Mouse (Mus musculus): ENCODE results near the gene Arhgap17.

The Arhgap17 gene

DNA sequence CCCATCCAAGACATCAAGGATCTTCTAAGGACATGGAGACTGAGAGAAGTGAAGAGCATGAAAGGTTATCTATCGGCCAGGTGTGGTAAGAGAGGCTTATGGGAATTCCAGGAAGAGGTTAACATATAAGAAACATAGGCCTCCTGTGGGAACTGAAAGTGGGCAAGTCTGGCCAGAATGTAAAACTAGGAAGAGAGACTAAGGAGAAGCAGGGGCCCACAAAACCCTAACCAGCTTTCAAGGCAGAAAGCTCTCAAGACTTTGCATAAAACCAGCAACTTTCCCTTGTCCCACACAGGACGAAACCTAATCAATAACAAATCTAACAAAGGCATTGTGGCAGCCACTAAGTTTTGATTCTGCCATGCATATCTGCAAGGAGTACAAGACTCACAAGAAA, 1.5 kb downstream of the Arhgap17 start:
- DNase-seq, result no peak

DNA sequence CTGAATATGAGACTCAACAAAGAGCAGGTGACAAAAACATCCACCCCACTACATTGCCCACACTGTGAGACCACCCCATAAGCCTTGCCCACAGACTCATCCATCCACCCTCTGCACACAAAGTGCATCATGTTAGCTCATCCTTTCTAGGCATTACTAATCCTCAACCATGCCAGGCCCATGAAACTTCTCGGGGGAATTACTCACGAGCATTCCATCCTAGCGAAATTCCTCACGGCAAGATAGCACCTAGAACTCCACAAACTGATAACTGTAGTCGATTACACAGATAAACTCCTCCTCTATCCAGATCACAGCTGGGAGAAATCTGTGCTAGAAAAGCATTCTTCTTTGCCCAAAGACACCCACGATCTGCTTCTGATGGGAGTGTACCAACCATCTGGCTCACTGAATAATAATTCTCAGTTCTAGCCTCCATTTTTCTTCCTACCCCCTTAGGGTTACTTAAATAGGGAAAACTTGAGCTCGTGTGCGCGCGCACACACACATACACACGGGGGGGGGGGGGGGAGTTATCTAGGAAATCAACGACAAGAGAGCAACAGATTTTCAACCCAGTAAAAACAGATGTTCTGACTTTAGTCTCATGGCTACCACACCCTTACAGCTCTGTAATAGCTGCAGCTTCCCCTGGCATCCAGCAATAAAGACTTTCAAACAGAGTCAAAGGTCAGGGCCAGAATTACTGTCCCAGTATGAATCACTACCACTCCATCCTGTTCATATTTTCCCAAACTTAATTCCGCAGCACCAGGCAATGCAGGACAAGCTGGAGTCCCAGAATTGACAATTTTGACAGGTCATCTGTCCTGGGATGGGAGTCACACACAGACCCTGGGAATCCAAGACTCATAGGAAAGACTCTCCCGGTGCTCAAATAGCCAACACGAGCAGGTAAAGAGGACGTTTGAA, 2.2 kb downstream of the Arhgap17 start:
- no peak for DNase-seq

DNA sequence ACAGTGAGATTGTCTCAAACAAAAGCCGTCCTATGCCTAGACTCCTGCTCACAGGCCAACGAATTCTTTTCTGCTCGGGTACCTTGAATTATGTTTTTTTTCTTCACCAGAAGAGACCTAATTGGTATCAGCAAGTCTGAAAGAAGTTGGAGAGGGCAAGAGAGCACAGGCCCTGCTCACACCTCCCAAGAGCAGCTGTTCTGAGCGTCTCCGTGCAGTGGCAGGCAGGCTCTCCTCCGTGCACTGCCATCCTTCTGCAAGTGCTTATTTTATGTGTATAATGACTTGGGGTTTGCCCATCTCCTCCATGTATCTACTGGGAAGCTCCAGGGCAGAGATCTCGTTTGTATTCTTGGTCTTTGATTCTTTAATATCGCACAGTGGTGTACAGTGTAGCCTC, 2.9 kb downstream of the Arhgap17 start:
- DNase-seq, result no peak

DNA sequence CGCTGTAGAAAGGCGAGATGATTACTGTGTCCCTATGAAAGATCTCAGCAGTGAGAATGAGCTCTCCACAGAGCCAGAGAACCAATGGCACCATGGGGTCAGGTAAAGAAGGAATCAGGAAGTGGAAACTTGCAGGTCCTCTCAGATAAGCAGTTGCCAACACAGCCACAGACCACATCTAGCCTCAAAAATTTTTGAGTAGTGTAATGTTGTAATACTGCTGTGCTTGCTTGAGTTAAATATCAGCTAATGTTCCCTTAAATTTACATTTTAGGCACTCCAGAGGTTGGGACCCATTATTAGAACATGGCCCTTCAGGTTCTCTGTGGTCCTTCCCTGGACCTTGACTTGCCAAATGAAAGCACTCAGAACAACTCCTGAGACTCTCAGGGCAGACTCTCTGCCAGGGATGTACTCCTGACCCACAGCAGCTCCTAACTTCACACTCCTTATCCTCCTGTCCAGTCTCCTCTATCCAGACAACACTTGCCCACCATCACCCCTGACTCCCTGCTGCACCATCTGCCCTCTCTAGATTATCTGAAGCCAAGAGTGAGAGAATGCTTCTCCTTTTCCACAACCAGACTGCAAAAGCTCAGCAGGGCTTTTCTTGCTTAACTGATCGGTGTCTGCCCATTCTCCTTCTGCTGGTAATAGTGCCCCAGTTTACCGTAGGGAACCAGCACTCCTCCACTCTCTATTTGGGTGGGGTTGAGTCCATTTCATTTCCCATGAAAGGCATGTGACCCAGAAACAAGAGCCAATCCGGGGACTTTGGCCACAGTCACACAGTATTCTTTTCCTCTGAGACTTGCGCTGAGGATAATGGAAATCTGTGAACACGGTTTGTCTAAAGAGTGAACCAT, 3.6 kb downstream of the Arhgap17 start:
- peak; percentile 27 for DNase-seq

- no peak for DNase-seq
These were observed 5.7 kb downstream of the Arhgap17 start for GRCm38 (mm10) chr7:123363971-123364370.

DNA sequence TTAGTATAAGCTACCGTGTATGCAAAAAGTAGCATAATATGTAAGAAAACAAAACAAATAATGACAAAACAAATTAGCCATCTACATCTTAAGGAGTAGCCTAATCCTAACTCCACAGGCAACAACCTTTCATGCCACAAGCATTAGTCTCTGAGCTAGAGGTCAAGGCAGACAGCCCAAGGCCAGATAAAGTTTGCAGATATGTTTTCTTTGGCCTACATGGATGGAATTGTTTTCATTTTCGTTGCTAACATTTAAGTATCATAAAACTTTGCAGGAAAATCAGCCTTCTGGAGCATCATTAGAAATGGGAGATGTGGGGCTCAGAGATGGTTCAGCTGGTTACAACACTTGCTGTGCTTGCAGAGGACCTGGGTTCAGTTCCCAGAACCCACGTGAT, 6.9 kb downstream of the Arhgap17 start:
- no peak for DNase-seq

GRCm38 (mm10) chr7:123361229-123361980, 8.3 kb downstream of the Arhgap17 start:
- DNase-seq, result no peak

GRCm38 (mm10) chr7:123360185-123360584, 9.5 kb downstream of the Arhgap17 start:
- no peak for DNase-seq

DNA sequence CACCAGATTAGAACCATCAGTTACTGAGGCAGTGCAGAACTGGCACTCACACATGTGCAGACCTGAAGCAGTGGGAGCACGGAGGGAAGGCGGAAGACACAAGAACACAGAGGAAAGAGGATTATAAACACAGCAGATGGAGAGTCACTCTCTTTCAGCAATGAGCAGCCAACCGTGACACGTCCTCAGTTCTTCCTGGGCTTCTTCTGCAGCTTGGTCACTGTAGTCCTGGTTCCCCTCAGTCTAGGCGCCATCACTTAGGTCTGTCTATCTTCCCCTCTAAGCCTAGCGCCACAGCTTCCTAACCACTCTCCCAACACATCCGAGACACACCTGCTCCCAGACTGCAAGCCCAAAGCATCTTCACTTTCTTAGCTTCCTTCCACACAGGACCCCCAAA, 10.6 kb downstream of the Arhgap17 start:
- no peak for DNase-seq

- no peak for DNase-seq
These were observed 13.6 kb downstream of the Arhgap17 start for GRCm38 (mm10) chr7:123356158-123356557.

- no peak for DNase-seq
These were observed 14.9 kb downstream of the Arhgap17 start for GRCm38 (mm10) chr7:123354851-123355250.

- DNase-seq, result no peak
These were observed 15.3 kb downstream of the Arhgap17 start for GRCm38 (mm10) chr7:123354392-123354791.

DNA sequence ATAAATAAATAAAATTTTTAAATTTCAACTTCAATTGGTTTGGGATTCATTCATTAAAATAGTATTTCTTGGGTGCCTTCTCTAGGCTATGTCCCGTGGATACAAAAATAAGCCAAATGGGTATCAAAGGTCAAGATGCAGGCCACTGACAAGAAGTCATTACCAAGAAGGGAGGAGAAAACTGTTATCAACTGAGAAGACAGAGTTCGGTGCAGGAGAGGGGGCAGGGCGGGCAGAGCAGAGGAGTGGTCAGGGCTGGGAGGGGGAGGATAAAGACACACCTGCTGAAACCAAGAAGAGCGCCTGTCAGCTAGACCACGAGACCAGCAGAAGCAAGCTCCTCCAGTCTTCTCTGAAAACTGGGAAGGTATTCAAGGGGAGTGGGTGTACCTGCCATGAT, 15.8 kb downstream of the Arhgap17 start:
- DNase-seq, result no peak

DNA sequence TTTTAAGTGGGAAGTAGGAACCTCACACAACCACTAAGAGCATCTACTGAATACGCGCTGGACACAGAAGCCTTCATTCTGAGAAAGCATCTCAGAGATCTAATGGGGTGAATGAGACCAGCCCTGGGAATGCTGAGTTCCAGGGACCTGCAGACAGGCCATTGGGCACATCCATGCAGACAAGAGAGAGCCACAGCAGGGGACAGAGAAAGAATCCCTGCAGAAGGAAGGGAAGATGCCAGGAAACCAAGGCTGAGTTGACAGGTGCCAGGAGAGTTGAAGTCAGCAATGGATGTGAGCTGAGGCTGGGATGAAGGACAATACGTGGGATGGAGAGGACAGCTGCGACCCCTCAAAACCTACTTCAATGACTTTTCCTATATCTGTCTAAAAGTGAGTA, 16.6 kb downstream of the Arhgap17 start:
- no peak for DNase-seq

DNA sequence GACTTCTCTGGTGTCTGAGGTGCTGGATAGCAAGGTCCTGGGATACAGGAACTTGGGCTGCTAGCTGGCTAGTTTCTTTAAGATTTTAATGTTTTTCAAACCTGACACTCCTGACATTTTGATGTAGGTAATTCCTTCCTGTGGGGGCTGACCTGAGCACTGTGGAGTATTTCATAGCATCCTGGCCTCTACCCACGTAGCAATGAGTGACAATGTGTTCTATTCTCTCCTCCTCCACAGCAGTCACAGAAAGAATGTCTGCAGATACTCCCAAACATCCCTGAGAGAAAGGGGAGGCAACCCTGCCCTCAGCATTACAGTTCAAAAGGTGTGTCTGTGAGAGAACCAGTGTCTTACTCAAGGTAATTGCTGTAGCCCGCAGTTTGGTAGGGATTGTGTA, 19.5 kb downstream of the Arhgap17 start:
- DNase-seq, result no peak

- DNase-seq, result no peak
These were observed 19.9 kb downstream of the Arhgap17 start for GRCm38 (mm10) chr7:123349813-123350212.

GRCm38 (mm10) chr7:123346631-123347290, 23.0 kb downstream of the Arhgap17 start:
- DNase-seq, result no peak

DNA sequence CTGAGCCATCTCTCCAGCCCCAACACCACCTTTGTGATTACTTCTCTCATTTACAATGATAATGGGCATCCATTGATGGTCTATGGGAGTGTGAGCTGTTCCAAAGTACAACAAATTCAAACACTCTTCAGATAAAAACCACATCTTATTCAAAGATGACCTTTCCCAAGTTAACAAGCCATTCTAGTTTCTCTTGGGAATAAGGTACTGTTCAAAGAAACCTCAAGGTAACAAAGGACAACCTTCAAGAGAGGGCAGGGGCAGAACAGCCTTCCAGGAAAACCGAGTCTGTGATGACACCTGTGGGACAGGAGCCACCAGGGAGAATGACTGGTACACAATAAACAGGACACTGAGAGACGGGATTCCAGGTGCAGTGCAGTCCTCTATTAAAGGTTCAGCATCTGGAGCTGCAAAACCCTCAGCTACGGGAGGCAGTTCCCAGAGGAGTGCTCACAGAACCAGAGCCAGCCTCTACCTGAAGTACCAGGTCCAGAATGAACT, 24.6 kb downstream of the Arhgap17 start:
- DNase-seq, result no peak

DNA sequence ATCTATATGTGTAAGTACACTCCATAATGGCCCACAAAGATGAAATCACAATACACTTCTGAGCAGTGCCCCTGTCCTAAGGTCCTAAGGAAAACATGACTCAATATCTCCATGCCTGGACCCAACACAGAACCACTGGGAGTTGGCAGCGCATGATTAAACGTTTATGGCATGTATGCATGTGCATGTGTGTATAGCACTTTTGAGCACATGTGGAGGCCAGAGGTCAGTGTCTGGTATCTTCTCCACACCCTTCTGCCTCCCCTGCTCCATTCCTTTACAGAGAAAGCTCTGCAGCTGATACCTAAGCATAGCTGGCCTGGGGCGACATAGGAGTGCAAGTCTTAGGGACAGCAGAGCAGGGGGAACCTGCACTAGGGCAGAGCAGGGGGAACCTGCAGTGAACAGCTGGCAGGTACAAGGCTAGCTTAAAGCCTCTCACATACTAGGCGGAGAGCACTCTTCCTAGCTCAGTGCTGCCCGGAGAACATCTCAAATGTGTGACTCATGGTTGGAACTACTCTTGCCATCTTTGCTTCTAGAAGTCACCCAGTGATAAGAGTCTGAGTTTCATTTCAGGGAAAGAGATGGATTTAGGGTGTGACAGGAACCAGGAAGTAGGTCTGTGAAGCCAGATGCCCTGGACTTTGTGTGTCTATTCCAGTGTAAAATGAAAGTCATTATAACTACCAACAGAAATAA, 25.5 kb downstream of the Arhgap17 start:
- DNase-seq, result no peak

GRCm38 (mm10) chr7:123341896-123342295, 27.8 kb downstream of the Arhgap17 start:
- no peak for DNase-seq

GRCm38 (mm10) chr7:123338351-123338750, 31.4 kb downstream of the Arhgap17 start:
- no peak for DNase-seq

- DNase-seq, result no peak
These were observed 33.4 kb downstream of the Arhgap17 start for GRCm38 (mm10) chr7:123336322-123336721.

Data from kidney, adult 18-20 months (tissue).